Mouse (Mus musculus): ENCODE data around the gene Dyrk1b.
"Not testable (repeated sequence)": the region's sequence is repeated elsewhere in the genome, so short reads cannot be mapped to it uniquely, and the experiment has no call there.

The Dyrk1b gene

GRCm38 (mm10) chr7:28179228-28179627 lies at the start of gene Dyrk1b:
TSS of gene Dyrk1b (plus strand) at chr7:28179469.
- DNase-seq (ENCODE audit: low spot score in 2 of 2): peak; percentile 98 to 99

- peak in 1 of 2 experiments; percentile 22 for DNase-seq (ENCODE audit: low spot score in 2 of 2)
Measured at GRCm38 (mm10) chr7:28137613-28138012, 41.7 kb upstream of the Dyrk1b start.

GRCm38 (mm10) chr7:28148263-28148662 lies 31.0 kb upstream of the Dyrk1b start:
- DNase-seq (ENCODE audit: low spot score in 2 of 2): peak; percentile 50 to 81

- no peak for DNase-seq (ENCODE audit: low spot score in 2 of 2)
Measured at GRCm38 (mm10) chr7:28149841-28150240, 29.4 kb upstream of the Dyrk1b start.

- peak; percentile 56 to 78 for DNase-seq (ENCODE audit: low spot score in 2 of 2)
Measured at GRCm38 (mm10) chr7:28151584-28152221, 27.6 kb upstream of the Dyrk1b start.

- not testable (repeated sequence) for DNase-seq (ENCODE audit: low spot score in 2 of 2)
Measured at GRCm38 (mm10) chr7:28153595-28153994, 25.7 kb upstream of the Dyrk1b start.

GRCm38 (mm10) chr7:28159292-28159691 lies 20.0 kb upstream of the Dyrk1b start:
- no peak for DNase-seq (ENCODE audit: low spot score in 2 of 2)

- DNase-seq (ENCODE audit: low spot score in 2 of 2): no peak
Measured at GRCm38 (mm10) chr7:28159893-28160292, 19.4 kb upstream of the Dyrk1b start.

GRCm38 (mm10) chr7:28161163-28161749 lies 18.0 kb upstream of the Dyrk1b start:
- DNase-seq (ENCODE audit: low spot score in 2 of 2): no peak

GRCm38 (mm10) chr7:28165406-28165805 lies 13.9 kb upstream of the Dyrk1b start:
- DNase-seq (ENCODE audit: low spot score in 2 of 2): no peak

- peak; percentile 66 to 76 for DNase-seq (ENCODE audit: low spot score in 2 of 2)
Measured at GRCm38 (mm10) chr7:28168320-28169115, 10.8 kb upstream of the Dyrk1b start.

- DNase-seq (ENCODE audit: low spot score in 2 of 2): peak; percentile 83 to 89
Measured at GRCm38 (mm10) chr7:28169489-28170422, 9.5 kb upstream of the Dyrk1b start, which contains the start of gene Fbl. TSS of gene Fbl (plus strand) at chr7:28169710.

- DNase-seq (ENCODE audit: low spot score in 2 of 2): no peak
Measured at GRCm38 (mm10) chr7:28175358-28175757, 3.9 kb upstream of the Dyrk1b start.

- DNase-seq (ENCODE audit: low spot score in 2 of 2): peak; percentile 89 to 91
Measured at GRCm38 (mm10) chr7:28179741-28180377, 590 bp downstream of the Dyrk1b start.

GRCm38 (mm10) chr7:28180890-28181289 lies 1.6 kb downstream of the Dyrk1b start:
- no peak for DNase-seq (ENCODE audit: low spot score in 2 of 2)

- no peak for DNase-seq (ENCODE audit: low spot score in 2 of 2)
Measured at GRCm38 (mm10) chr7:28181376-28181775, 2.1 kb downstream of the Dyrk1b start.

- no peak for DNase-seq (ENCODE audit: low spot score in 2 of 2)
Measured at GRCm38 (mm10) chr7:28182320-28182719, 3.1 kb downstream of the Dyrk1b start.

GRCm38 (mm10) chr7:28185884-28186283 lies 6.6 kb downstream of the Dyrk1b start:
- no peak for DNase-seq (ENCODE audit: low spot score in 2 of 2)

- no peak for DNase-seq (ENCODE audit: low spot score in 2 of 2)
Measured at GRCm38 (mm10) chr7:28186631-28187030, 7.4 kb downstream of the Dyrk1b start.

GRCm38 (mm10) chr7:28191489-28191888 lies 12.2 kb downstream of the Dyrk1b start:
- no peak for DNase-seq (ENCODE audit: low spot score in 2 of 2)

GRCm38 (mm10) chr7:28191903-28192302 lies 12.6 kb downstream of the Dyrk1b start:
- DNase-seq (ENCODE audit: low spot score in 2 of 2): no peak

Data from thymus, postnatal 10 days (tissue).